Mouse (Mus musculus): Measurements from ENCODE around the gene Prmt3. TPM values are rescaled to one million over a fixed set of nuclear protein-coding genes. Genes with fewer than 3 reads are reported as not detected.

The Prmt3 gene
- 44.9 and 50.0 TPM in 2 replicates for polyA plus RNA-seq (2015; fragmentation: Nextera tagmentation; extraction: Ambion mirVana)

DNA sequence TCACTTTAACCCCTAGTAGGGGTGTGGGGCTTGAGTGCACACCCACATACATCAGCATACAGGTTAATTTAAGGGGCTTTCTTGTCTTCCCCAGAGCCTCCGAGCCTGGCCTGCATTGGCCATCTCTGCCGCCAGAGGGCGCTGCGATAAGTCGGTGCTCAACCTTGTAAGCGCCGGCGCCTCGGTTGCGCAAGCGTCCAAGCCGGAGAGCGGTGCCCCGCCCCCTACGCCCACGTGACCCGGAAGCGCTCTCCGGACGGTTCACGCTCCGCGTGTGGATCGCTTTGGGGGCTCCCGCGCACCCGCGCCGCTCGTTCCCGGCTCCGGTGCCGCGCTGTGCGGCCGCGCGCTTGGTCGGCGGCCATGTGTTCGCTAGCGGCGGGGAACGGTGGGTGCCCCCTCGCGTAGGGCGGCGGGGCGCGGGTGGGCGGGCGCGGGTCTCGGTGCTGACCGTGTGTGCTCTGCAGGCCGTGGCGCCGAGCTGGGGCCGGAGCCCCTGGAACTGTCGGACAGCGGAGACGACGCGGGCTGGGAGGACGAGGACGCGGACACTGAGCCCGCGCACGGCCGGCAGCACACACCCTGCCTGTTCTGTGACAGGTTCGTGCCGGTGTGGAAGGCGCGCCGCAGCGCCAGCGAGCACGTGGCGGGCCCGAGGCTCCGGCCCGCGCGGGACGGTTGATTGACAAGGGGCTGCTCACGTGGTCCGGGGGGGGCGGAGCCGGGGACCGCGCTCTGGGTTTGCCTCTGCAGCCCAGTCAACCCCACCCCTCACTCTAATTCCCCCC is at the start of gene Prmt3:
Gene Prmt3 (plus strand): TSS at position 233 of the 788 bp plus-strand sequence.
- Histone ChIP-seq H3K27me3 (replicated peaks; ENCODE audit: control insufficient read depth, insufficient read depth, low read length) (no peaks in the 10 kb centered on the region), H3K4me2 (ENCODE audit: low read length) (peak within 1 kb of the TSS; percentile 76), H3K4me3 (ENCODE audit: low read length) (peak within 1 kb of the TSS; percentile 68), H3K27ac (ENCODE audit: low read depth, low read length) (peak within 1 kb of the TSS; percentile 89), H3K36me3 (ENCODE audit: control insufficient read depth, insufficient read depth, low read length) (peaks cover 7% of the 10 kb centered on the region; the same call in 1 of the 2 replicates), H3K9ac (ENCODE audit: low read depth, low read length) (peak within 1 kb of the TSS; percentile 82), H3K9me3 (ENCODE audit: control insufficient read depth, low read length) (no peaks in the 10 kb centered on the region), H3K4me1 (ENCODE audit: control insufficient read depth, insufficient read depth, low read depth, low read length) (peaks cover 8% of the 10 kb centered on the region)
- WGBS = 0% methylated on average over 76 of the region's 92 CpGs
- ATAC-seq = peak; percentile 96

DNA sequence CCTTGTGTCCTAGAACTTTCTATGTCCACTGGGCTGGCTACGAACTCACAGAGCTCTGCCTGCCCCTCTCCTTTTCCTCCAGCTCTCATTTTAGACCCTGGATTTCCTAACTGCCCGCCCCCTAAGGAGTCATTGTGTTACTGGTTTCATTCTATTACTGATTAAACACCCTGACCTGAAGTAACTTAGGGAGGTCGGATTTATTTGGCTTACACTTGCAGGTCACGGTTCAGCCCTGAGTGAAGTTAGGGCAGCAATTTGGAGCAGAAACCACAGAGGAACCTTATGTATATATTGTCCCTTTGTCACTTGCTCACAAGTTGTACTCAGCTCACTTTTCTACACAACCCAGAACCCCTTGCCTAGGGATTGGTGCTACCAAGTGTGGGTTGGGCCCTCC is 43.8 kb upstream of the Prmt3 start:
- H3K27ac ChIP-seq (ENCODE audit: low read depth, low read length) = no peak overlapping the region
- no peak overlapping the region for H3K4me2 ChIP-seq (ENCODE audit: low read length)
- no peaks in the 10 kb centered on the region for H3K9me3 ChIP-seq (ENCODE audit: control insufficient read depth, low read length)
- no peak overlapping the region for H3K4me3 ChIP-seq (ENCODE audit: low read length)
- ATAC-seq = no peak
- no peaks in the 10 kb centered on the region for H3K4me1 ChIP-seq (ENCODE audit: control insufficient read depth, insufficient read depth, low read depth, low read length)
- H3K27me3 ChIP-seq (replicated peaks; ENCODE audit: control insufficient read depth, insufficient read depth, low read length) = peaks cover 31% of the 10 kb centered on the region
- WGBS = 63% methylated on average over 4 of the region's 4 CpGs
- no peaks in the 10 kb centered on the region for H3K36me3 ChIP-seq (ENCODE audit: control insufficient read depth, insufficient read depth, low read length)
- H3K9ac ChIP-seq (ENCODE audit: low read depth, low read length) = no peak overlapping the region

GRCm38 (mm10) chr7:49739448-49739847 is 38.7 kb upstream of the Prmt3 start:
- Histone ChIP-seq H3K27ac (ENCODE audit: low read depth, low read length) (no peak overlapping the region), H3K4me1 (ENCODE audit: control insufficient read depth, insufficient read depth, low read depth, low read length) (no peaks in the 10 kb centered on the region), H3K27me3 (replicated peaks; ENCODE audit: control insufficient read depth, insufficient read depth, low read length) (peaks cover 24% of the 10 kb centered on the region), H3K4me2 (ENCODE audit: low read length) (no peak overlapping the region), H3K9ac (ENCODE audit: low read depth, low read length) (no peak overlapping the region), H3K9me3 (ENCODE audit: control insufficient read depth, low read length) (no peaks in the 10 kb centered on the region), H3K4me3 (ENCODE audit: low read length) (no peak overlapping the region), H3K36me3 (ENCODE audit: control insufficient read depth, insufficient read depth, low read length) (no peaks in the 10 kb centered on the region)
- ATAC-seq = no peak; the same call in 1 of the 2 replicates
- 27% methylated on average over 8 of the region's 8 CpGs for WGBS

DNA sequence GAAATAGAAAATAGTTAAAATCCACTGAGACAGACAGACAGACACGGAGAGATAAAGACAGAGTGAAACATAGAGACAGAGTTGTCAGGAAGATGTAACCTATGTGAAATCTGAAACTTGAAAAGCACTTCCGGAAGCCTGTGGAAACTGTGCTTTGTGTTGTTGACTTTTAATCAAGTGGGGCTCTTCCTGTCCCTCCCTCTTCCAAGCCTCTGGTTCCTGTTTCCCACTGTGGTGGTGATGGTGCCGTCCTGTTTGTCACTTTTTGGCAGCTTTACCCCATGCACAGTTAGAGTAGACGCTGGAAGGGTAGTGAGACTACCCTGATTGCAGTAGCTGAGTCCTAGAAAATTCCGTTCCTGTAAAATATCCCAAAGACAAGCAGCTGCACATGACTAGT is 36.7 kb upstream of the Prmt3 start:
- Histone ChIP-seq H3K9me3 (ENCODE audit: control insufficient read depth, low read length) (no peaks in the 10 kb centered on the region), H3K27me3 (replicated peaks; ENCODE audit: control insufficient read depth, insufficient read depth, low read length) (peaks cover 21% of the 10 kb centered on the region), H3K4me1 (ENCODE audit: control insufficient read depth, insufficient read depth, low read depth, low read length) (no peaks in the 10 kb centered on the region), H3K36me3 (ENCODE audit: control insufficient read depth, insufficient read depth, low read length) (no peaks in the 10 kb centered on the region), H3K27ac (ENCODE audit: low read depth, low read length) (no peak overlapping the region), H3K4me2 (ENCODE audit: low read length) (no peak overlapping the region), H3K9ac (ENCODE audit: low read depth, low read length) (no peak overlapping the region), H3K4me3 (ENCODE audit: low read length) (no peak overlapping the region)
- ATAC-seq = no peak
- WGBS = 35% methylated on average over 5 of the region's 5 CpGs

DNA sequence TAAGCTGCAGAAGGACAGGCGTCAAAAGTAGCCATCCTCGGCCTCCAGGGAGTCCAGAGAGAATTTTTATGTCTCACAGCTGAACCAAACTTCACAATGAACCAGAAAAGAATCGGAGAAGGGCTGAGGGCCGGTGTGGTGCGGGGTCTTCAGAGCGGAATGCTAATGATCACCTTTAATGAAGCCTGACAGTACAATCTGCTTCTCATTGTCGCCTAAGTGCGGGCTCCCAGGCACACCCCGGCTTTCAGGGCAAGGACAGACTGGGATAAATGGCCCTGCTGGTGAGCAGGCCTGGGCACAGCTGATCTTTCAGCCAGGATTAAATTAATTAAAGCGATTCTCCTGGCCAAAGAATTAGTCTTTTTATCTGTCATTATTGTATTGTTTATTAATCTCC is 36.2 kb upstream of the Prmt3 start:
- no peak overlapping the region for H3K4me2 ChIP-seq (ENCODE audit: low read length)
- no peak overlapping the region for H3K4me3 ChIP-seq (ENCODE audit: low read length)
- H3K9ac ChIP-seq (ENCODE audit: low read depth, low read length) = no peak overlapping the region
- 12% methylated on average over 10 of the region's 10 CpGs for WGBS
- no peaks in the 10 kb centered on the region for H3K4me1 ChIP-seq (ENCODE audit: control insufficient read depth, insufficient read depth, low read depth, low read length)
- no peaks in the 10 kb centered on the region for H3K9me3 ChIP-seq (ENCODE audit: control insufficient read depth, low read length)
- H3K27me3 ChIP-seq (replicated peaks; ENCODE audit: control insufficient read depth, insufficient read depth, low read length) = peaks cover 23% of the 10 kb centered on the region
- ATAC-seq = no peak
- H3K27ac ChIP-seq (ENCODE audit: low read depth, low read length) = no peak overlapping the region
- no peaks in the 10 kb centered on the region for H3K36me3 ChIP-seq (ENCODE audit: control insufficient read depth, insufficient read depth, low read length)

DNA sequence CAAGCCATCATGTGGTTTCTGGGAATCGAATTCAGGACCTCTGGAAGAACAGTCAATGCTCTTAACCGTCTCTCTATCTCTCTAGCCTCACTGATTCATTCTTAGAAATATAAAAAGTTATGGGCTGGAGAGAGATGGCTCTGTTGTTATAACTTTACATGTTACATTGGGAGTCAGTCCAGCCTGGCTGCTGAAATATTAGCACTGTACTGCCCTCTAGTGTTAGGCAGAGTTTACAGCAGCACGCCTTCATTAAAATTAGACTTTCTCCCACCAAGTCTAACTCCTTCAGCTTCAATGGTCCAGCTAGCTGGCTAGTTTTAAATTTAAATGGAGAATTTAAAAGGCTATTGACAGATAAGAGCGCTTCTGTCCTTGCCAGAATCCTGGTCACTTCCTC is 27.0 kb upstream of the Prmt3 start:
- Histone ChIP-seq H3K9me3 (ENCODE audit: control insufficient read depth, low read length) (no peaks in the 10 kb centered on the region), H3K36me3 (ENCODE audit: control insufficient read depth, insufficient read depth, low read length) (no peaks in the 10 kb centered on the region), H3K9ac (ENCODE audit: low read depth, low read length) (no peak overlapping the region), H3K27ac (ENCODE audit: low read depth, low read length) (no peak overlapping the region), H3K4me3 (ENCODE audit: low read length) (no peak overlapping the region), H3K4me2 (ENCODE audit: low read length) (no peak overlapping the region), H3K27me3 (replicated peaks; ENCODE audit: control insufficient read depth, insufficient read depth, low read length) (peaks cover 54% of the 10 kb centered on the region), H3K4me1 (ENCODE audit: control insufficient read depth, insufficient read depth, low read depth, low read length) (no peaks in the 10 kb centered on the region)
- no peak for ATAC-seq
- 9% methylated on average over 4 of the region's 4 CpGs for WGBS

- Histone ChIP-seq H3K9me3 (ENCODE audit: control insufficient read depth, low read length) (no peaks in the 10 kb centered on the region), H3K4me1 (ENCODE audit: control insufficient read depth, insufficient read depth, low read depth, low read length) (no peaks in the 10 kb centered on the region), H3K4me2 (ENCODE audit: low read length) (no peak overlapping the region), H3K36me3 (ENCODE audit: control insufficient read depth, insufficient read depth, low read length) (no peaks in the 10 kb centered on the region), H3K4me3 (ENCODE audit: low read length) (no peak overlapping the region), H3K27me3 (replicated peaks; ENCODE audit: control insufficient read depth, insufficient read depth, low read length) (peaks cover 53% of the 10 kb centered on the region), H3K9ac (ENCODE audit: low read depth, low read length) (no peak overlapping the region), H3K27ac (ENCODE audit: low read depth, low read length) (no peak overlapping the region)
- 35% methylated on average over 25 of the region's 25 CpGs for WGBS
- peak; percentile 51; the same call in 1 of the 2 replicates for ATAC-seq
These were observed 25.2 kb upstream of the Prmt3 start for GRCm38 (mm10) chr7:49752730-49753506.

DNA sequence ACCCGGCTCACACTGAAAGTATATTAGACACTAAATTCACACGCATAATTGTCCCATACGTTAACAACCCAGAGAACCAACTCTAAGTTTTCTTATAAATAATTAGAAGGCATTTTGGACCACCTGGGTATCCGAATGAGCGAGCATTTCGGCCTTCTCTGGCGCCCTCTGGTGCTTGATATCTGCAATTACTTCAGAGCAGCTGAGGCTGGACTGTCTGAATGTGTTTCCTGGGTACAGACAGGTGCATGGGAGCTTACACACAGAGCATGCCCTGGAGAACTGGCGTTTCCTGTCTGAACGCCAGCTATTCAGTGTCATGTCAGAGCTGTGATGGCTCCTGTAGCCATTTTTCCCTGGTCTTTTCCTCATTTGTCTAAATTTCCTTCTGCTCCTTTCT is 23.4 kb upstream of the Prmt3 start:
- no peaks in the 10 kb centered on the region for H3K36me3 ChIP-seq (ENCODE audit: control insufficient read depth, insufficient read depth, low read length)
- H3K4me3 ChIP-seq (ENCODE audit: low read length) = no peak overlapping the region
- no peaks in the 10 kb centered on the region; the same call in 1 of the 2 replicates for H3K9me3 ChIP-seq (ENCODE audit: control insufficient read depth, low read length)
- peaks cover 3% of the 10 kb centered on the region; the same call in 1 of the 2 replicates for H3K4me1 ChIP-seq (ENCODE audit: control insufficient read depth, insufficient read depth, low read depth, low read length)
- 4% methylated on average over 9 of the region's 9 CpGs for WGBS
- no peak overlapping the region for H3K27ac ChIP-seq (ENCODE audit: low read depth, low read length)
- peaks cover 45% of the 10 kb centered on the region for H3K27me3 ChIP-seq (replicated peaks; ENCODE audit: control insufficient read depth, insufficient read depth, low read length)
- H3K9ac ChIP-seq (ENCODE audit: low read depth, low read length) = no peak overlapping the region
- ATAC-seq = no peak
- H3K4me2 ChIP-seq (ENCODE audit: low read length) = no peak overlapping the region

- peak within 1 kb of the TSS; percentile 48 for H3K4me3 ChIP-seq (ENCODE audit: low read length)
- H3K27ac ChIP-seq (ENCODE audit: low read depth, low read length) = no peak within 1 kb of the TSS
- H3K36me3 ChIP-seq (ENCODE audit: control insufficient read depth, insufficient read depth, low read length) = no peaks in the 10 kb centered on the region
- peaks cover 21% of the 10 kb centered on the region for H3K27me3 ChIP-seq (replicated peaks; ENCODE audit: control insufficient read depth, insufficient read depth, low read length)
- WGBS = 3% methylated on average over 40 of the region's 42 CpGs
- H3K4me2 ChIP-seq (ENCODE audit: low read length) = peak within 1 kb of the TSS; percentile 75
- H3K9me3 ChIP-seq (ENCODE audit: control insufficient read depth, low read length) = no peaks in the 10 kb centered on the region; the same call in 1 of the 2 replicates
- ATAC-seq = peak; percentile 67
- H3K9ac ChIP-seq (ENCODE audit: low read depth, low read length) = peak within 1 kb of the TSS; percentile 74
- H3K4me1 ChIP-seq (ENCODE audit: control insufficient read depth, insufficient read depth, low read depth, low read length) = peaks cover 3% of the 10 kb centered on the region; the same call in 1 of the 2 replicates
These were observed 19.1 kb upstream of the Prmt3 start, which contains the start of gene Htatip2 for GRCm38 (mm10) chr7:49758934-49759571. Gene Htatip2, plus strand, starts transcription at chr7:49759115.

All from hindbrain, embryonic 16.5 days (tissue).